Mouse (Mus musculus): ENCODE results near the gene Trip11. TPM values are rescaled to one million over a fixed set of nuclear protein-coding genes. Genes with fewer than 3 reads are reported as not detected.

The Trip11 gene
- total RNA-seq, 2 experiments from 2014 or later: 32.1 to 34.5 TPM

DNA sequence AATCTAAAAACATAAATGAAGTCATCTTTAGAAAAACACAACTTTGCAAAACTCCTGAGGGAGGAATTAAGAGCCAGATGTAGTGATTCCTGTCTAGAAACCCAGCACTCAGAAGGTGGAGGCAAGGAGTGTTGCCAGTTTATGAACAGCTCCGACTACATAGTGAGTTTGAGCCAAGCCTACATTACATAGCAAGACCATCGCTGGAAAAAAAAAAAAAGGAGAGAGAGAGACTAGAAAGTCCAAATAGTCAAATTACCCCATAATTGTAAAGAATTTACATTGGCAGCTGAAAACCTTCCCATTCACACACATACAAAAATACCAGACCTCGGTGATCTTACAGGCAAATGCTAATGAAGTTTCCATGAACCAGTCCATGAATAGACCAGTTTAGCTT is 123.8 kb downstream of the Trip11 start:
- intact Hi-C loops (cut with DNase I): no loop called here

More for the DNA sequence above, 123.8 kb downstream of the Trip11 start:
- DNase-seq: no peak

Other genes with a start within 250 kb of the Trip11 start
- gene Tc2n, start 194.7 kb downstream of the Trip11 start, total RNA-seq (2021): under 1 TPM; 0.50 to 0.57 TPM
- 10 to 100 TPM; 47.1 to 52.2 TPM for gene Fbln5, start 94.2 kb downstream of the Trip11 start, total RNA-seq (2021)
- gene Atxn3, start 45.0 kb upstream of the Trip11 start, total RNA-seq (2021): 10 to 100 TPM in 1 of 2 experiments, 1 to 10 TPM in 1; 9.9 to 14.0 TPM
- gene Cpsf2, start 62.7 kb upstream of the Trip11 start, total RNA-seq (2021): 10 to 100 TPM; 20.3 to 20.9 TPM
- gene Slc24a4, start 215.5 kb upstream of the Trip11 start, total RNA-seq (2021): 1 to 10 TPM in 1 of 2 experiments, under 1 TPM in 1; 0.84 to 2.0 TPM

All from heart, postnatal 10 days (tissue).